Mouse (Mus musculus) liver, embryonic 15.5 days (tissue): Measurements from ENCODE around the gene Dus1l. TPM values are rescaled to one million over a fixed set of nuclear protein-coding genes. Genes with fewer than 3 reads are reported as not detected.
"Not testable (repeated sequence)": the region's sequence is repeated elsewhere in the genome, so short reads cannot be mapped to it uniquely, and the experiment has no call there.

ENCODE experiments used
- ATAC-seq: fragments of 200-750 bp; cut with Nextera tagmentation; 2 replicates; pipeline ENCODE4 v1.8.0; 2017; ENCODE audit warnings: moderate number of reproducible peaks, mild to moderate bottlenecking, moderate library complexity; ENCODE audit not compliant: insufficient read depth
- H3K27ac ChIP-seq: fragments of 300-500 bp; sonication (generic); replicated peaks from 2 replicates; pipeline ENCODE4 v1.5.1; 2015; ENCODE audit warnings: mild to moderate bottlenecking, inconsistent platforms
- H3K27me3 ChIP-seq: fragments of 300-500 bp; sonication (generic); 2 replicates; pipeline ENCODE4 v1.6.1; 2015; ENCODE audit warnings: mild to moderate bottlenecking, inconsistent platforms
- H3K36me3 ChIP-seq: fragments of 300-500 bp; sonication (generic); replicated peaks from 2 replicates; pipeline ENCODE4 v1.6.1; 2015; ENCODE audit warnings: moderate library complexity, mild to moderate bottlenecking, inconsistent platforms
- H3K4me1 ChIP-seq: fragments of 300-500 bp; sonication (generic); replicated peaks from 2 replicates; pipeline ENCODE4 v1.6.1; 2015; ENCODE audit warnings: inconsistent platforms
- H3K4me2 ChIP-seq: fragments of 300-500 bp; sonication (generic); 2 replicates; pipeline ENCODE4 v1.6.1; 2015; ENCODE audit warnings: moderate library complexity, mild to moderate bottlenecking, inconsistent platforms
- H3K4me3 ChIP-seq: fragments of 300-500 bp; sonication (generic); replicated peaks from 2 replicates; pipeline ENCODE4 v1.5.1; 2015; ENCODE audit warnings: mild to moderate bottlenecking, inconsistent platforms
- H3K9ac ChIP-seq: fragments of 300-500 bp; sonication (generic); 2 replicates; pipeline ENCODE4 v1.6.1; 2015; ENCODE audit warnings: moderate library complexity, mild to moderate bottlenecking, inconsistent platforms
- H3K9me3 ChIP-seq: fragments of 300-500 bp; sonication (generic); replicated peaks from 2 replicates; pipeline ENCODE4 v1.6.1; 2016; ENCODE audit warnings: inconsistent platforms
- WGBS: fragments of 180-500 bp; shearing (Covaris S2); methylation state at CpG from one replicate; pipeline ENCODE4 v1.1.7; 2015; ENCODE audit warnings: mixed read lengths; ENCODE audit not compliant: insufficient replicate concordance; 5-methylcytosine and 5-hydroxymethylcytosine counted together
- polyA plus RNA-seq: library from polyadenylated mRNA; unstranded; fragments of >200 nt; fragmentation: Nextera tagmentation; extraction: Ambion mirVana; gene quantifications from 2 replicates; pipeline ENCODE4 v1.2.1, GENCODE M21; 2015

The Dus1l gene
- polyA plus RNA-seq, 1 experiment from 2014 or later = 61.3 TPM

DNA sequence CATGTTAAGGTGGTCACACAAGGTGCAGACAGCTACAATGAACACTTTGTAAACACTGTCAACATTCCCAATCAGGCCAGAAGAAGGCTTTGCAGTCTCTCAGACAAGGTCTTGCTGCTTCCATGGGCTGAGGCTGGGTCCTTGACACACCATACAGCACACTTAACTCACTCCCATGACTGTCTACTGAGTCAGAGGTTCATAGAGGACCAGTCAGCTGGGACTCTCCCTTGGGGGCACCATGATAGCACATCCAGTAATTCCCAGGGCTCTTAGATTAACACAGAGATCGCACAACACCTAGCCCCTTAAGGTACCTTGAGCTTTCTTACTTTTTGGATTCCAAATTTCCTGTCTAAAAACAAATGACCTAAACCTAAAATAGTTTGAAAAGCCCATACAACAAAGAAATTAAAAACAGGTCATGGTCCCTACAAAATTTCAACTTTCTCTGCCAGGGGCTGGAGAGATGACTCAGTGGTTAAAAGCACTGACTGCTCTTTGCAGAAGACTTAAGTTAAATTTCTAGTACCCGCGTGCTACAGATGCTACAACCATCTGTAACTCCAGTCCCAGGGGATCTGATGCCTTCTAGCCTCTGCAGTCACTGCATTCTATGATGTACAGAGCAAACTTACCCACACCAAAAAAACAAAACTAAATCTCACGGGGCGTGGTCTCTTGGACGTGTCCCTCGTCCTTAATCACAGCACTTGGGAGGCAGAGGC, 22.6 kb downstream of the Dus1l start:
- no peak for ATAC-seq
- no peak overlapping the region for H3K9ac ChIP-seq
- H3K27ac ChIP-seq = no peak overlapping the region
- WGBS = 69% methylated on average over 7 of the region's 7 CpGs
- H3K4me2 ChIP-seq = no peak overlapping the region
- H3K4me3 ChIP-seq = no peak overlapping the region
- peaks cover 8% of the 10 kb centered on the region; the same call in 1 of the 2 replicates for H3K27me3 ChIP-seq
- no peaks in the 10 kb centered on the region for H3K36me3 ChIP-seq
- no peaks in the 10 kb centered on the region for H3K9me3 ChIP-seq
- H3K4me1 ChIP-seq = 0 out of 2 replicates have a peak, but pooled peaks cover 5% of the 10 kb centered on the region

DNA sequence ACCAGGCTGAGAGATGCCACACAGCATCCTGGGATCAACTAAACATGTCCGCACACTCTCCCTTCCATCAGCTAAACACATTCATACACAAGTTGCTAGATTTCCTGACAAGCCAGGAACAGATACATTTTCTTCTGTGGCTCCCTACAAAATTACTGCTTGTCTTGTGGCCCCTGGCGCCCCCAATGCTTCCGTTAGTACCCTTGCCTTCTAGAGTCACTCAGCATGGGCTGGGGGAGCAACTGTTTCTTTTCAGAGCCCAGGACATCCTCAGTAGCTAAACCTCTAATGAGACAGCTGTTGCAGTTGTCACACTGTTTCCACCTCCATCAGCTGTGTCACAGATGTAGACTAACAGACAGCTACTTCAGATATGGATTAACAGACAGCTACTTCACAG, 23.5 kb downstream of the Dus1l start:
- Histone ChIP-seq H3K9me3 (no peaks in the 10 kb centered on the region), H3K27me3 (peaks cover 7% of the 10 kb centered on the region; the same call in 1 of the 2 replicates), H3K4me3 (no peak overlapping the region), H3K4me1 (0 out of 2 replicates have a peak, but pooled peaks cover 8% of the 10 kb centered on the region), H3K27ac (no peak overlapping the region), H3K4me2 (no peak overlapping the region), H3K36me3 (no peaks in the 10 kb centered on the region), H3K9ac (no peak overlapping the region)
- no peak for ATAC-seq
- WGBS = 71% methylated on average over 3 of the region's 3 CpGs

DNA sequence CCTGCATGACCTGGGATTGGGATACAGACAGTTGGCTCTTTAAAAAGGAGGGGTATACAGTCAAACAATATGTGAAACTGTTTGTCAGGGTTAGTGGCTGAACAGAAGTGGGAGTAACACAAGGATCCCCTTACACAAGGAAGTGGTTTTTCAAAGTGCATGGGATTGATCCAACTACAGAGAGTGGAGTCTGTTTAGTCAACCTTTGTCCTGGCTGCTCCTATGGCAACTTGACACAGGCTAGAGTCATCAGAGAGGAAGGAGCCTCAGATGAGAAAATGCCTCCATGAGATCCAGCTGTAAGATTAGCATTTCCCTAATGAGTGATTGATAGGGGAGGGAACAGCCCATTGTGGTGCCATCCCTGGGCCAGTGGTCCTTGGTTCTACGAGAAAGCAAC, 28.0 kb downstream of the Dus1l start:
- peaks cover 15% of the 10 kb centered on the region; the same call in 1 of the 2 replicates for H3K27me3 ChIP-seq
- H3K9ac ChIP-seq = no peak overlapping the region
- no peaks in the 10 kb centered on the region for H3K9me3 ChIP-seq
- no peak overlapping the region for H3K4me2 ChIP-seq
- H3K4me3 ChIP-seq = no peak overlapping the region
- H3K36me3 ChIP-seq = no peaks in the 10 kb centered on the region
- H3K27ac ChIP-seq = no peak overlapping the region
- 36% methylated on average over 1 of the region's 1 CpGs for WGBS
- no peak for ATAC-seq
- H3K4me1 ChIP-seq = 0 out of 2 replicates have a peak, but pooled peaks cover 5% of the 10 kb centered on the region

DNA sequence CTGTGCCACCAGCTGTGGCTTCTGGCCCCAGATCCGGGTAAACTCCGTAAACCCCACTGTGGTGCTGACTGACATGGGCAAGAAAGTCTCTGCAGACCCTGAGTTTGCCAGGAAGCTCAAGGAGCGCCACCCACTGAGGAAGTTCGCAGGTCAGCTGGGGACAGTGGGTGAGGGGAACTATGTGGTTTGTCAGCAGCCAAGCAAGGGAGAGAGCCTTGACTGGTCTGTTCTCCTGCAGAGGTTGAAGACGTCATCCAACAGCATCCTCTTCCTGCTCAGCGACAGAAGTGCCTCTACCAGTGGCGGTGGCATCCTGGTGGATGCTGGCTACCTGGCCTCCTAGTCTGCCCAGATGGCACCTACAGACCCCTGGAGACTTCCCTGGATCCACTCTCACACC, 29.2 kb downstream of the Dus1l start:
- not testable (repeated sequence) for H3K4me2 ChIP-seq, H3K4me3 ChIP-seq, H3K4me1 ChIP-seq, H3K27ac ChIP-seq, H3K36me3 ChIP-seq, ATAC-seq, H3K9ac ChIP-seq, H3K9me3 ChIP-seq
- WGBS = 10% methylated on average over 4 of the region's 7 CpGs
- H3K27me3 ChIP-seq = peaks cover 25% of the 10 kb centered on the region

- WGBS = 10% methylated on average over 10 of the region's 23 CpGs
- H3K9me3 ChIP-seq, H3K4me2 ChIP-seq, ATAC-seq, H3K4me1 ChIP-seq, H3K9ac ChIP-seq, H3K27ac ChIP-seq, H3K4me3 ChIP-seq, H3K36me3 ChIP-seq: not testable (repeated sequence)
- H3K27me3 ChIP-seq = peaks cover 33% of the 10 kb centered on the region
These were observed 32.8 kb downstream of the Dus1l start for GRCm38 (mm10) chr11:120763121-120763999.

- not testable (repeated sequence) for H3K4me3 ChIP-seq, H3K4me1 ChIP-seq, ATAC-seq, H3K36me3 ChIP-seq, H3K4me2 ChIP-seq, H3K27ac ChIP-seq, H3K9ac ChIP-seq
- H3K9me3 ChIP-seq = peaks cover 11% of the 10 kb centered on the region; the same call in 1 of the 2 replicates
- H3K27me3 ChIP-seq = peaks cover 33% of the 10 kb centered on the region
- WGBS = 17% methylated on average over 14 of the region's 14 CpGs
These were observed 33.5 kb downstream of the Dus1l start, which contains the start of gene Hmga1b for GRCm38 (mm10) chr11:120762672-120763041. Gene Hmga1b (plus strand): TSS chr11:120762794.

GRCm38 (mm10) chr11:120761811-120762671, 34.2 kb downstream of the Dus1l start:
- Histone ChIP-seq H3K27me3 (peaks cover 33% of the 10 kb centered on the region), H3K4me2 (no peak overlapping the region), H3K9ac (no peak overlapping the region), H3K27ac (no peak overlapping the region), H3K4me3 (no peak overlapping the region), H3K4me1 (no peaks in the 10 kb centered on the region), H3K9me3 (peaks cover 12% of the 10 kb centered on the region; the same call in 1 of the 2 replicates), H3K36me3 (no peaks in the 10 kb centered on the region)
- no peak for ATAC-seq
- WGBS = 58% methylated on average over 14 of the region's 14 CpGs

GRCm38 (mm10) chr11:120760236-120760635, 36.0 kb downstream of the Dus1l start:
- H3K9ac ChIP-seq = no peak overlapping the region
- H3K4me1 ChIP-seq = no peaks in the 10 kb centered on the region
- 66% methylated on average over 9 of the region's 9 CpGs for WGBS
- no peaks in the 10 kb centered on the region for H3K36me3 ChIP-seq
- H3K9me3 ChIP-seq = peaks cover 15% of the 10 kb centered on the region; the same call in 1 of the 2 replicates
- no peak overlapping the region for H3K4me3 ChIP-seq
- no peak for ATAC-seq
- no peak overlapping the region for H3K27ac ChIP-seq
- H3K4me2 ChIP-seq = no peak overlapping the region
- peaks cover 27% of the 10 kb centered on the region for H3K27me3 ChIP-seq

DNA sequence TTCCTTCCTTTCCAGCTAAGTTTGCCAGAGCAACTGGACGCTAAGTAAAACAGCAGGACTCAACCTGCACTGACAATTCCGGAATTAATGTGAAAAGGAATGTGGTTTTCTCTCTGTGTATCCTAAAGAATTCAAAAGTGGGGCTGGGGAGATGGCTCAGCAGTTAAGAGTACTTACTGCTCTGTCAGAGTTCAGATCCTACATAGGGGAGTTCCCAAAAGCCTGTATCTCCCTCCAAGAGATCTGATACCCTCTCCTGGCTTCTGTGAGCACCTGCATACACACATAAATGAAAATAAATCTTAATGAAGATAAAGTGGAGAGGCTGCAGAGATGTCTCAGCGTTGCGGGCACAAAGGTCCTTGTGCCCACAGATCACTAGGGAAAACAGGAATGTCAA, 44.6 kb downstream of the Dus1l start:
- 57% methylated on average over 4 of the region's 4 CpGs for WGBS

GRCm38 (mm10) chr11:120749430-120749829, 46.8 kb downstream of the Dus1l start:
- Histone ChIP-seq H3K4me3 (no peak overlapping the region), H3K9ac (no peak overlapping the region), H3K36me3 (no peaks in the 10 kb centered on the region), H3K4me1 (no peaks in the 10 kb centered on the region), H3K27me3 (peaks cover 5% of the 10 kb centered on the region; the same call in 1 of the 2 replicates), H3K27ac (no peak overlapping the region), H3K4me2 (no peak overlapping the region), H3K9me3 (no peaks in the 10 kb centered on the region)
- 43% methylated on average over 8 of the region's 8 CpGs for WGBS
- no peak for ATAC-seq

More for the DNA sequence above, 44.6 kb downstream of the Dus1l start:
- H3K4me3 ChIP-seq = no peak overlapping the region
- no peaks in the 10 kb centered on the region for H3K4me1 ChIP-seq
- no peak for ATAC-seq
- H3K9me3 ChIP-seq = no peaks in the 10 kb centered on the region
- H3K27ac ChIP-seq = no peak overlapping the region
- peaks cover 5% of the 10 kb centered on the region; the same call in 1 of the 2 replicates for H3K27me3 ChIP-seq
- H3K4me2 ChIP-seq = no peak overlapping the region
- H3K36me3 ChIP-seq = no peaks in the 10 kb centered on the region
- H3K9ac ChIP-seq = no peak overlapping the region
